Mouse (Mus musculus) right cerebral cortex, postnatal 14 days (tissue): Measurements from ENCODE around the gene Cebpe.

ENCODE experiments used
- DNase-seq: peaks from one replicate; pipeline ENCODE4 v3.0.0; 2022

The Cebpe gene

GRCm38 (mm10) chr14:54712074-54712473, at the start of gene Cebpe:
Gene Cebpe, minus strand, starts transcription at chr14:54712174.
- DNase-seq = no peak

- DNase-seq = no peak
These were observed 44.4 kb upstream of the Cebpe start for GRCm38 (mm10) chr14:54756382-54756781.

GRCm38 (mm10) chr14:54754602-54755018, 42.6 kb upstream of the Cebpe start:
- no peak for DNase-seq

- no peak for DNase-seq
These were observed 42.1 kb upstream of the Cebpe start for GRCm38 (mm10) chr14:54753986-54754601.

- DNase-seq = no peak
These were observed 41.0 kb upstream of the Cebpe start for GRCm38 (mm10) chr14:54752938-54753337.

- no peak for DNase-seq
These were observed 39.8 kb upstream of the Cebpe start for GRCm38 (mm10) chr14:54751768-54752167.

GRCm38 (mm10) chr14:54749238-54749637, 37.3 kb upstream of the Cebpe start:
- no peak for DNase-seq

GRCm38 (mm10) chr14:54747942-54748917, 36.3 kb upstream of the Cebpe start:
- DNase-seq = no peak

- DNase-seq = no peak
These were observed 34.1 kb upstream of the Cebpe start for GRCm38 (mm10) chr14:54746038-54746437.

- no peak for DNase-seq
These were observed 32.5 kb upstream of the Cebpe start for GRCm38 (mm10) chr14:54744473-54744872.

- no peak for DNase-seq
These were observed 30.4 kb upstream of the Cebpe start for GRCm38 (mm10) chr14:54742375-54742774.

- no peak for DNase-seq
These were observed 29.7 kb upstream of the Cebpe start for GRCm38 (mm10) chr14:54741721-54742120.

GRCm38 (mm10) chr14:54737634-54738033, 25.7 kb upstream of the Cebpe start:
- DNase-seq = no peak

GRCm38 (mm10) chr14:54736555-54737552, 24.9 kb upstream of the Cebpe start:
- peak; percentile 41 for DNase-seq

- DNase-seq = no peak
These were observed 23.2 kb upstream of the Cebpe start for GRCm38 (mm10) chr14:54735221-54735620.

GRCm38 (mm10) chr14:54734004-54734403, 22.0 kb upstream of the Cebpe start:
- DNase-seq = no peak

- no peak for DNase-seq
These were observed 20.2 kb upstream of the Cebpe start for GRCm38 (mm10) chr14:54732206-54732605.

- DNase-seq = no peak
These were observed 18.3 kb upstream of the Cebpe start for GRCm38 (mm10) chr14:54730305-54730704.

GRCm38 (mm10) chr14:54728823-54729653, 17.1 kb upstream of the Cebpe start:
- no peak for DNase-seq

GRCm38 (mm10) chr14:54727565-54727964, 15.6 kb upstream of the Cebpe start:
- no peak for DNase-seq

GRCm38 (mm10) chr14:54724049-54724448, 12.1 kb upstream of the Cebpe start:
- no peak for DNase-seq

GRCm38 (mm10) chr14:54721711-54722110, 9.7 kb upstream of the Cebpe start:
- no peak for DNase-seq
